Mouse (Mus musculus) E14TG2a.4 (cell line): ENCODE results near the gene Abcb4.

ENCODE experiments used
- H3K27me3 ChIP-seq: 2 replicates; pipeline ENCODE4 v1.6.1; 2014; ENCODE audit warnings: low read length, control low read depth; ENCODE audit not compliant: insufficient read depth
- H3K36me3 ChIP-seq: 2 replicates; pipeline ENCODE4 v1.6.1; 2014; ENCODE audit warnings: low read length, control low read depth; ENCODE audit not compliant: insufficient read depth
- H3K4me1 ChIP-seq: replicated peaks from 2 replicates; pipeline ENCODE4 v1.6.1; 2014; ENCODE audit warnings: low read depth, low read length, control low read depth
- H3K4me3 ChIP-seq: replicated peaks from 2 replicates; pipeline ENCODE4 v1.5.1; 2014; ENCODE audit warnings: mild to moderate bottlenecking, low read length
- H3K9me3 ChIP-seq: 2 replicates; pipeline ENCODE4 v1.6.1; 2014; ENCODE audit warnings: low read length, control low read depth
- CTCF ChIP-seq: conservative IDR thresholded peaks from 2 replicates; pipeline ENCODE4 v1.5.1; 2014; ENCODE audit warnings: low read length
- NANOG ChIP-seq: IDR thresholded peaks from 2 replicates; pipeline ENCODE4 v1.6.1; 2014; ENCODE audit warnings: borderline replicate concordance, low read length, mixed read lengths
- POU5F1 ChIP-seq: IDR thresholded peaks from 2 replicates; pipeline ENCODE4 v1.6.1; 2014; ENCODE audit warnings: low read length, borderline replicate concordance

Gene Abcb4

DNA sequence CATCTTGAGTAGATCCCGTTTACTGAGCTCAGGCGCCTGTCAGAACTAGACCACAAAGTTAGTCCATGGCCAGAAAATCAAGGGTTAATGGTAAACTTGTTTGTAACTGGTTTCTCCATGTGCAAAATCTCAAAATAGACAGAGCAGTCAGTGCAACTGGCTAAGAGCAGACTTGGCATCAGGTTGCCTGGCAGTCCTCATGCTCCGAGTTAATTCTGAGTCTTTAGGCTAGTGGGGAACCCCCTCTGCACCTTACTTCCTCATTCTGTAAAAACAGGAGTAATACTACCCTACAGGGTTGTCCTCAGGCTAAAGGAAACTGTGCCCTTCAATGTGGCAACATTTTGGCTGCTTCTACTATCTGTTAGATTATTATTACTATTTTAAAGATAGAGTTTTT lies 50.3 kb downstream of the Abcb4 start:
- Histone ChIP-seq H3K36me3 (no peaks in the 10 kb centered on the region), H3K27me3 (no peaks in the 10 kb centered on the region), H3K4me3 (no peak overlapping the region), H3K9me3 (no peaks in the 10 kb centered on the region), H3K4me1 (no peaks in the 10 kb centered on the region)
- TF ChIP-seq POU5F1: no peak
- TF ChIP-seq NANOG: no peak
- no peak for TF ChIP-seq CTCF

DNA sequence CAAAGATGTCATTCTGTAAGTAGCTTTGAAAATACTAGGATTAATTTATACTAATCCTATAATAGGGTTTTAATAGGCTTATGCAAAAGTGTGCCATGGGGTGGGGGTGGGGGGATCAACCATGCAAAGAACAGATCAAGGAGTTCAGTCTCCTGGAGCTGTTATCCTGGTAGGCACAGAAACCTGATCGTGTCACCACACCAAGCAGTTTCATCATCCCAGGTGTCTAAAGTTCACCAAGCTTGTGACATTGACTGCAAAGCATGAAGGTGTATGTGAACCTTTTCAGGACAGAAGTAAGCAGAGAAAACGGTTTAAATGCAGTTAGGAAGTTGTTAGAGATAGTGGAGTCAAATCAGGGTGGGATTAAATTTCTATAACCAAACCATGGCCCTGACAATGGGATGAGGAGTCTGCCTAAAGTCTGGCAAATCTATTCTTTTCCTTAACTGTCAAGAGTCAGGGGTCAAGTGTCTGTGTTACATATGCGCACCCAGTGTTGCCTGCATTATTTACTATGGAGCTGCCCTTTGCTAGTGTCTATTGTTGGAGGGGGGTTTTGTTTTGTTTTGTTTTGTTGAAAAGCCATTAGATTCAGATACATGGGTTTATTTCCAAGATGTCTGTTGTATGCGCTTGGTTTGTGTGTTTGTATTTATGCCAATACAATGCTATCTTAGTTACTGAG lies 54.0 kb downstream of the Abcb4 start:
- Histone ChIP-seq H3K4me1 (no peaks in the 10 kb centered on the region), H3K9me3 (no peaks in the 10 kb centered on the region), H3K36me3 (no peaks in the 10 kb centered on the region), H3K4me3 (no peak overlapping the region), H3K27me3 (no peaks in the 10 kb centered on the region)
- TF ChIP-seq NANOG (no peak), POU5F1 (no peak)

DNA sequence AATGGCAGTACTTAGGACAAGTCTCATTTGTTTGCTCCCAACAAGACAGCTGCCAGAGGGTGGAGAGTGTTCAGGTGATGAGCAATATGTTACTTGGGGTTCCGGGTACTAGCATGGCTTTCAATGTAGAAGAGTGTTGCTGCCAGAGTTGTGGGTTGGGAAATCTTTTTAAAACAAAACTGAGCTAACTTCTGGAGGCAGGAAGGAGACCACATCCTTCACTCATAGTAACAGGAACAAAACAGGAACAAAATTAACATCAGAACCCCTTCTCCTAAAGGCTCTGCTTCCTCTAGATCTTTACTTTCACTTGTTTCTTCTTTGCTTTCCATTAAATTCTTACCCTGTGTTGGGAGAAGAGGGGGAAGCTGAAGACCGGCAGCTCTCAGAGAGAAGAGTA lies 60.1 kb downstream of the Abcb4 start:
- TF ChIP-seq POU5F1 (no peak), NANOG (no peak), CTCF (no peak)
- Histone ChIP-seq H3K36me3 (no peaks in the 10 kb centered on the region), H3K27me3 (no peaks in the 10 kb centered on the region), H3K9me3 (peaks cover 17% of the 10 kb centered on the region), H3K4me1 (no peaks in the 10 kb centered on the region), H3K4me3 (no peak overlapping the region)

DNA sequence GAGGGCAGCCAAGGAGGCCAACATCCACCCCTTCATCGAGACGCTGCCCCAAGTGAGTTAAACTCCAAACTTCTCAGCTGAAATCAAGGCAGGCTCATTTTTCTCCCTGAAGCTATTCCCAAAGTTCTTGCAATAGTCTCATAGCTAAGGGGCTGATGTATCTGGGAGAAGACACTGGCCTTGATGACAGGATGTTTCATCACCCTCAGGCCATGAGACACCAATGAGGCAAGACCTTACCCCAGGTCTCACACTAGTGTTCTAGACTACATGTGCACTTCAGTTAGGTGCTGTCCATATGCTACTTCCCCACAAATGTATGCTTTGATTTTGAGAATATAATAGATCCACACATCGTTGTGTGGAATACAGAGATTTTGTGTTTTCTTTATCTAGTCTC lies 62.0 kb downstream of the Abcb4 start:
- H3K36me3 ChIP-seq: no peaks in the 10 kb centered on the region
- peaks cover 17% of the 10 kb centered on the region for H3K9me3 ChIP-seq
- no peak overlapping the region for H3K4me3 ChIP-seq
- H3K27me3 ChIP-seq: no peaks in the 10 kb centered on the region
- peaks cover 11% of the 10 kb centered on the region for H3K4me1 ChIP-seq
- TF ChIP-seq NANOG (no peak), CTCF (no peak), POU5F1 (no peak)

DNA sequence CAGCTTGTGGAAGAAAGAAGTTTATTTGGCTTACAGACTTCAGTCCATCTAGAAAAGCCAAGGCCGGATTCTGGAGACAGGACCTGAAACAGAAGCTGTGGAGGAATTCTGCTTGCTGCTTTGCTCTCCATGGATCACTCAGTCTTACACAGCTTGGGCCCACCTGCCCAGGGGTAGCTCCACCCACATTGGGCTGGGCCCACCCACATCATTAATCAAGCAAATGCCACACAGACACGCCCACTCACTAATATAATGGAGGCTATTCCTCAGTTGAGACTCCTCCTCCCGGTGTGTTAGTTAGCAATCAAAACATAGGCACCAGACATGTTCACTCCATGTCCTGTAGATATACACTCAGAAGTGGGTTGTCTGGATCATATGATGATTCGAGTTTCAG lies 67.0 kb downstream of the Abcb4 start:
- H3K36me3 ChIP-seq: peaks cover 23% of the 10 kb centered on the region
- peaks cover under 1% of the 10 kb centered on the region; the same call in 1 of the 2 replicates for H3K9me3 ChIP-seq
- TF ChIP-seq NANOG (no peak), CTCF (no peak), POU5F1 (no peak)
- H3K4me1 ChIP-seq: peaks cover 11% of the 10 kb centered on the region
- H3K27me3 ChIP-seq: no peaks in the 10 kb centered on the region
- no peak overlapping the region for H3K4me3 ChIP-seq

DNA sequence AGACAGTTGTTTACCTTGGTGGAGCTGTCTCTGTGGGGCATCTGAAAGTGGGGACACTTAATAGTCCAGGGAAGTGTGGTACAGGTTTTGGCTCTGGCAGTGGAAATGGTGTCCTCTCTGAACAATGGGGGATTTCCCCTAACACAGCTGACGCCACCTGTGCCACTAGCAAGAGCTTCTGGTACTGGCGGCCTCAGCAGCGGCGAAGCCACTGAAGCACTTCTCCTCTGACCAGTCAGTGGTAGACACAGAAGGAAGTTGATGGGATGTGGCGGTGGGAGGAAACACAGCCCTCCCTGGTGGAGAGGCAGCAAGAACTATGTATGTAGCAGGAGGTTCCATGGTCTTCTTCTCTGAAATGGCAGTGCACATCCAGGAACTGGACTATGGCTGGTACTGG lies 71.0 kb downstream of the Abcb4 start:
- TF ChIP-seq POU5F1 (no peak), CTCF (no peak), NANOG (no peak)
- Histone ChIP-seq H3K27me3 (no peaks in the 10 kb centered on the region), H3K36me3 (peaks cover 55% of the 10 kb centered on the region)

DNA sequence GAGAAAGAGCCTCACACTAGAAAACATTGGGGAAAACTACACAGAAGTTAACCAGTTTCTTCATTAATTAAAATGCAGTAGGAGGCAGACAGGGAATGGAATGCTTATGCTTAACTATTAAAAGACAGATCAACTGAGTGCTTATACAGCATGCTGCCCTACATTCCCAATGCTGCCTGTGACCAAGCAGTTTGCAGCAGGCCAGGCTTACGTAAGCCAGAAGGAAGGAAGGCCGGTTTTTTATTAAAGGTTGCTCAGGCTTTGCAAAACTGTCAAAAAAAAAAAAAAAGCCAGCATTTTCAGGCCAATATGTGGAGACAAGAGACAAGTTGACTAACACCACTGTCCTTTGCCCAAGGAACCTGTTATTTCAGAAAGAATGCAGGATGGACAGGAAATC lies 77.2 kb downstream of the Abcb4 start:
- TF ChIP-seq POU5F1: no peak
- TF ChIP-seq NANOG: no peak
- no peak for TF ChIP-seq CTCF
- no peak overlapping the region for H3K4me3 ChIP-seq
- H3K36me3 ChIP-seq: peaks cover 78% of the 10 kb centered on the region
- H3K9me3 ChIP-seq: peaks cover 12% of the 10 kb centered on the region
- H3K27me3 ChIP-seq: no peaks in the 10 kb centered on the region
- H3K4me1 ChIP-seq: no peaks in the 10 kb centered on the region

More for the DNA sequence above, 71.0 kb downstream of the Abcb4 start:
- no peak overlapping the region for H3K4me3 ChIP-seq
- no peaks in the 10 kb centered on the region for H3K9me3 ChIP-seq
- peaks cover 11% of the 10 kb centered on the region for H3K4me1 ChIP-seq

DNA sequence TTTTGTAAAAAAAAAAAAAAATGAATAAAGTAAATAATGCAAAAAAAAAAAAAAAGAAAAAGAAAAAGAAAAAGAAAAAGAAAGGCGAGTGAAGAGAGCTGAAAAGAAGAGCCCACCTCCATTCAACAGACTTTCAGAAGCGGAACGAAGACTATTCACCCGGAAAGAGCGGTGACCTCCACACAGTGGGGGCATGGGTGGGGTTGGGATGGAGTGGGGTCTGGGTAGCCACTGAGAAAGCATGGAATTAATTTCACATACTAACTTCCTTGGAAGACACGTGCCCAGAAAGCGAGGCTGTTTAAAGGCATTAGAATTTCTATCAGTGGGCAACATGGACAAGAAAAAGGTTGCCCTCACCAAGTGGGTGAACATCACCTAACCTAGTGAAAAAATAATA lies 78.8 kb downstream of the Abcb4 start:
- Histone ChIP-seq H3K9me3 (peaks cover 12% of the 10 kb centered on the region), H3K4me3 (no peak overlapping the region), H3K27me3 (no peaks in the 10 kb centered on the region), H3K4me1 (no peaks in the 10 kb centered on the region), H3K36me3 (peaks cover 64% of the 10 kb centered on the region)
- TF ChIP-seq POU5F1 (no peak), NANOG (no peak), CTCF (no peak)

DNA sequence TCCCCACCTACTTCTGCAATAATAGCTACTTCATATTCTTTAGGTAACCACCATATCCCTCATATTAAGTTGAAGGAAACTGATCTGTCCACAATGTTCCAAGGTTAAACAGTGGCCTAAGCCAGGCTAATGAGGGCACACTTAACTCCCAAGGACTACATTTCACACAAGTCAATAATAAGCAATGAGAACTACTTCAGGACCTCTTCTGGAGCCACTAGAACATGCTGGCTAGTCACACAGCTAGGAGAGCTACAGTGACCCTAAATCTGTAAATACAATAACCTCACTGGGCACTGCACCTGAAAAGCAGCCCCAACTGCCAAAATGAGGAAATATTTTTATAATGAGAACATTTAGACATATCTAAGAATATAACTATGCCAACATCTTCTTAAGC lies 81.2 kb downstream of the Abcb4 start:
- Histone ChIP-seq H3K4me3 (no peak overlapping the region), H3K9me3 (peaks cover 12% of the 10 kb centered on the region)
- TF ChIP-seq NANOG (no peak), CTCF (no peak), POU5F1 (no peak)

More for the DNA sequence above, 81.2 kb downstream of the Abcb4 start:
- no peaks in the 10 kb centered on the region for H3K27me3 ChIP-seq
- peaks cover 45% of the 10 kb centered on the region for H3K36me3 ChIP-seq
- no peaks in the 10 kb centered on the region for H3K4me1 ChIP-seq
